Mouse (Mus musculus): ENCODE measurements around the gene Kcna4. TPM values are rescaled to one million over a fixed set of nuclear protein-coding genes. Genes with fewer than 3 reads are reported as not detected.

Kcna4 gene
- polyA plus RNA-seq, 1 experiment from 2014 or later: 6.8 TPM

DNA sequence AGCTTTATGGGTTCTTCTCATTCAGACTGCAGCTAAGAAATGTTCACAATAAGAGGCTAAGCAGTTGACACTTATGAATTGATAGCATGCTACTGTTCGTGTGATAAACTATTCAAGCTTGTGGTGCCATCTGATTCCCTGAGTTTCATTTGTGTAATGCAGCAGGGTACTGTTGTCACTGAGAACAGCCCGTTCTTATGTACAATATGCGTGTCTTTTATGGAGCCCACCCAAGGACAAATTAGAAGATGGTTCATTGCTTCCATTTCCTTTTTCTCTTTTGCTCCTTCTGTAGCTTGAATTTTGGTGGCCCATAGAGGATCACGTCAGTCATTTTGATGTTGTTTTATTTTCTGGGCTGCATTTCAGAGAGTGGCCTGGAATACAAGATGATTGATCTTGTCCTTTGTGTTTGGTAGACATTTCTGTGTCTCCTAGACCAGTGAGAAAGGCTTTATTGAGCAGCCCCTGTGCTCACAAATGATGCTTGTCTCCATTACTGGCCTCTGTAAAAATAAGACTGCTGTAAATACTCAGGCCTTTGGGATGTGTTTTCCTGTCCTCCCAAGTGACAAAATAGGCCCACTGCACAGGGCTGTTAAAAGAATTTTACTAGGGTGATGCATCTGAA, 31.3 kb downstream of the Kcna4 start:
- WGBS: 73% methylated on average over 4 of the region's 4 CpGs
- no peak for ATAC-seq (ENCODE audit: extremely low read depth, insufficient number of reproducible peaks, low FRiP score, low TSS enrichment)

DNA sequence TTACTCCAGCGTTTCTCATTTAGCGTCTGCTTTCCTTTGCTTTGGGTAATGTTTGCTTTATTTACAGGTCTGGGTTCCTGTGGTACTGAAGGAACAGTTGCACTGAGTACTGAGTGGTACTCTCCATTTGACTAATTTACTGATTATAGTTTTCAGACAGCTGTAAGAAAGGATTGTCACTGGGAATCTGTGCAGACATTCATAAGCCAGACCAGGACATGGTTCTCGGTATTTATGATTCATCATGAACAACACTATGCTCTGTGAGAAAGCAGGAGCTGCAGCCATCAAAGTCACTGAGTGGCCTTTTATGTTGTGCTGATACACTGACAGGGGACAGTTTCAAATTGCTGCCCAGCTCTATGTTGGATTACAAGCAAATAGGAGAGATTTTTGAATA, 33.7 kb downstream of the Kcna4 start:
- Histone ChIP-seq H3K4me3 (no peak overlapping the region), H3K27ac (replicated peaks) (no peak overlapping the region), H3K36me3 (no peaks in the 10 kb centered on the region), H3K4me2 (no peak overlapping the region), H3K4me1 (peaks cover 13% of the 10 kb centered on the region), H3K9ac (no peak overlapping the region), H3K27me3 (replicated peaks) (no peaks in the 10 kb centered on the region), H3K9me3 (no peaks in the 10 kb centered on the region)
- ATAC-seq (ENCODE audit: extremely low read depth, insufficient number of reproducible peaks, low FRiP score, low TSS enrichment): no peak
- 68% methylated on average over 3 of the region's 3 CpGs for WGBS

More for the DNA sequence above, 31.3 kb downstream of the Kcna4 start:
- Histone ChIP-seq H3K9me3 (no peaks in the 10 kb centered on the region), H3K4me1 (peaks cover 13% of the 10 kb centered on the region), H3K27me3 (replicated peaks) (no peaks in the 10 kb centered on the region), H3K36me3 (no peaks in the 10 kb centered on the region), H3K27ac (replicated peaks) (no peak overlapping the region), H3K4me2 (no peak overlapping the region), H3K4me3 (no peak overlapping the region), H3K9ac (no peak overlapping the region)

DNA sequence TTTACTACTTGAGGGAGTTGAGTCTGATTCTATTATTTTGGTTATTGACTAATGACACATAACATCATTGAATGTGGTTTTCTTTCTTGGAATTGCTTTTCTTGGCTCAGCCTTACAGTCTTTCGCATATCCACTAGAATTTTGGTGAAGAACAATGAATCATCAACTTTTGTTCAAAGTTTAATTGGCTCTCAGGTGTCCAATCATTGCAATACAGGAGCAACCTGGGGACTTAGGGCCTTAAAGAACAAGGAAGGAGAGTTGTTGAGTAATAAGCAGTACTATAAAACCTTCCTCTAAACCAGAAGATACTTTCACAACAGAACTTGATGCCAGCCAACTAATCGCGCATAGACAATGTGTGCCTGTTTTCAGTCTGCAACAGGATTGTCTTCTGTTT, 36.8 kb downstream of the Kcna4 start:
- no peak overlapping the region for H3K9ac ChIP-seq
- H3K36me3 ChIP-seq: no peaks in the 10 kb centered on the region
- H3K27me3 ChIP-seq (replicated peaks): no peaks in the 10 kb centered on the region
- no peak for ATAC-seq (ENCODE audit: extremely low read depth, insufficient number of reproducible peaks, low FRiP score, low TSS enrichment)
- no peaks in the 10 kb centered on the region for H3K9me3 ChIP-seq
- peaks cover 5% of the 10 kb centered on the region for H3K4me1 ChIP-seq
- WGBS: 86% methylated on average over 3 of the region's 3 CpGs
- no peak overlapping the region for H3K4me2 ChIP-seq
- no peak overlapping the region for H3K4me3 ChIP-seq
- no peak overlapping the region for H3K27ac ChIP-seq (replicated peaks)

DNA sequence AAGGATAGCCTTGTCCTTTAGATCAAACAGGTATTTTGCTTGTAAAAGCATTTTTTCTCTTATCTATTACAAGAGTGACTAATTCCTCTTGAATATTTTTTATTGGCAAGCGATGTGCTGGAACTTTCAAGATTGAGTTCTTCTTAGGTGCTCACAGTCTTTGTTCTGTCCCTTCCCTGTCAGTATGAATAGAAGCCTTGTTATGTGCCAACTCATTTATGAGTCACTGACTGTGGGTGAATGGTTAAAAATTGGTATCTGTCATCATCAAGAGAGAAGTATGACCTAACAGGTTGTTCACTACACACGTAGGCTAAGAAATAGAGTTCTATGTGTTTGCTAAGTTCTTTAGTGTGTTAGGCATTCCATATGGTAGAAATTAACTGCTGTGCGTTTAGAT, 50.9 kb downstream of the Kcna4 start:
- Histone ChIP-seq H3K4me2 (no peak overlapping the region), H3K36me3 (no peaks in the 10 kb centered on the region), H3K4me3 (no peak overlapping the region), H3K9ac (no peak overlapping the region), H3K27me3 (replicated peaks) (no peaks in the 10 kb centered on the region), H3K27ac (replicated peaks) (no peak overlapping the region), H3K4me1 (no peaks in the 10 kb centered on the region), H3K9me3 (no peaks in the 10 kb centered on the region)
- WGBS: 69% methylated on average over 3 of the region's 3 CpGs
- no peak for ATAC-seq (ENCODE audit: extremely low read depth, insufficient number of reproducible peaks, low FRiP score, low TSS enrichment)

DNA sequence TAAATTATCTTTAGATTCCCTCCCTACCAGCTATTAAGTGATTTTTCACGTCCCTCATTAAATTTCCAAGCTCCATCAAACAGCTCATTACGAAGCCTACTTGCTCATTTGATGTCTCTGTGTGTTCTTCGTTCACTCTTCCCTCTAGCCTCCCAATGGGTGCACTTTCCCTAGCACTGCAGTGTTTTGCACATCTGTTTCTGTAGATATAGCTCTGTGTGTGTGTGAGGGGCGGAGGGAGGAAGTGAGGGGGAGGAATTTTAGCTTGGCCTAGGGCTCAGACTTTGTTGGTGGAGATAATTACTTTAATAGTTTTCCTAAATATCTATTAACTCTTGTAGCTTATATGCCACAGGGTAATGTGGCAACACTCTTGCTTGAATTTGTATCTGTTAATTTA, 54.4 kb downstream of the Kcna4 start:
- H3K4me3 ChIP-seq: no peak overlapping the region
- H3K36me3 ChIP-seq: no peaks in the 10 kb centered on the region
- no peaks in the 10 kb centered on the region for H3K4me1 ChIP-seq
- no peak for ATAC-seq (ENCODE audit: extremely low read depth, insufficient number of reproducible peaks, low FRiP score, low TSS enrichment)
- H3K9me3 ChIP-seq: no peaks in the 10 kb centered on the region
- H3K27ac ChIP-seq (replicated peaks): no peak overlapping the region
- no peaks in the 10 kb centered on the region for H3K27me3 ChIP-seq (replicated peaks)
- WGBS: 67% methylated on average over 4 of the region's 4 CpGs
- H3K9ac ChIP-seq: no peak overlapping the region
- no peak overlapping the region for H3K4me2 ChIP-seq

DNA sequence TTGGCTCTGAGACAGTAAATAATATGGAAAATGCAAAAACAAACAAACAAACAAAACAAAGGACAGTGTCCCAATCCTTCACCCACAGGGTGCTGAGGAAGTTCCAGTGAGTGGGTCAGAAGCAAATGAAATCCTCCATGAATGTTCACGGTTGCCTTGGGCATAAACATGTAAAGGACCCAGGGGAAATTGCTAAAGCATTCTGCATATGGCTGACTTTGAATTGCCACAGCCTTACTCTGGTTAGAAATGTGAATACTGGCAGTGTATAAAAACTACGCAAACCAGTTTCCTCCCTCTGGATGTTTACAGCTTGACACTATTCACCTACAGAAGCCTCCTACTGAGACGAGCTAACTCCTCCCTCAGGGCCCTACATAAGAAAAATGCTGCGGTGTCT, 54.9 kb downstream of the Kcna4 start:
- WGBS: 75% methylated on average over 4 of the region's 4 CpGs
- H3K27ac ChIP-seq (replicated peaks): no peak overlapping the region
- H3K27me3 ChIP-seq (replicated peaks): no peaks in the 10 kb centered on the region
- no peaks in the 10 kb centered on the region for H3K9me3 ChIP-seq
- no peak overlapping the region for H3K9ac ChIP-seq
- ATAC-seq (ENCODE audit: extremely low read depth, insufficient number of reproducible peaks, low FRiP score, low TSS enrichment): no peak
- H3K4me1 ChIP-seq: no peaks in the 10 kb centered on the region
- no peaks in the 10 kb centered on the region for H3K36me3 ChIP-seq
- H3K4me2 ChIP-seq: no peak overlapping the region
- H3K4me3 ChIP-seq: no peak overlapping the region

Other genes starting within 250 kb of the Kcna4 start
- gene Fshb, start 231.0 kb upstream of the Kcna4 start, polyA plus RNA-seq (2015; fragmentation: Nextera tagmentation; extraction: Ambion mirVana): not detected in 2 replicates